Mouse (Mus musculus) brain, embryonic 14.5 days (tissue): Measurements from ENCODE around the gene Tchp.

ENCODE experiments used
- CTCF ChIP-seq: fragments of 200-500 bp; IDR thresholded peaks from 2 replicates; pipeline ENCODE4 v1.5.1; 2012; ENCODE audit warnings: inconsistent platforms, mild to moderate bottlenecking, moderate library complexity, borderline replicate concordance; ENCODE audit not compliant: insufficient read depth, insufficient read length; ENCODE audit errors: extremely low read depth
- POLR2A ChIP-seq: fragments of 200-500 bp; IDR thresholded peaks from 2 replicates; pipeline ENCODE4 v1.6.1; 2012; ENCODE audit warnings: mild to moderate bottlenecking, inconsistent platforms, borderline replicate concordance; ENCODE audit not compliant: poor library complexity, insufficient read depth, insufficient read length, severe bottlenecking; ENCODE audit errors: extremely low read depth

DNA sequence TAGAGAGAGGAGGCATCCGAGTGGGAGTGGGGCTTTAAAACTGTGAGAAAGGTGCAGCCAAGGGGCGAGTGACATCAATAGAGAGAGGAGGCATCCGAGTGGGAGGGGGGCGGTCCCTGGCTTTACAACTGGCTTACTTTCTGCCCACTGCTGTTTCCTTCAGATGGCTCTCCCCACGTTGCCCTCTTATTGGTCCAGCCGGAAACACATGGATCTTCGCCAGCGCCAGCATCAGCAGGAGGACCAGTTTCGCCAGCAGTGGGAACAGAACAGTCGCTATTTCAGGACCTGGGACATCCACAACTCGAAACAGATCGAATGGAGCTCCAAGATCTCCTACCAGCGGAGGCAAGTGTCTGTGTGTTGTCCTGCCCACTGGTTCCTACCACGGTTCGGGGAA lies 931 bp downstream of the Tchp start:
- TF ChIP-seq CTCF: no peak
- TF ChIP-seq POLR2A: no peak
